Mouse (Mus musculus) midbrain, embryonic 14.5 days (tissue): ENCODE data around the gene Sult6b2. TPM values are rescaled to one million over a fixed set of nuclear protein-coding genes. Genes with fewer than 3 reads are reported as not detected.
A peak's percentile ranks its signal among the peaks of the same experiment; 100 is the strongest.

Experiments
- ATAC-seq: fragments of 200-750 bp; cut with Nextera tagmentation; 2 replicates; pipeline ENCODE4 v1.8.0; 2017; ENCODE audit warnings: moderate number of reproducible peaks, moderate library complexity; ENCODE audit not compliant: low FRiP score, low TSS enrichment
- DNase-seq: peaks from one replicate; pipeline ENCODE4 v3.0.0-alpha.2; 2015
- H3K27ac ChIP-seq: fragments of 300-500 bp; sonication (generic); replicated peaks from 2 replicates; pipeline ENCODE4 v1.5.1; 2014; ENCODE audit warnings: mild to moderate bottlenecking, low read depth, low read length, moderate library complexity
- H3K27me3 ChIP-seq: fragments of 300-500 bp; sonication (generic); 2 replicates; pipeline ENCODE4 v1.6.1; 2014; ENCODE audit warnings: low read length, control low read depth, mixed read lengths; ENCODE audit not compliant: control insufficient read depth, insufficient read depth
- H3K36me3 ChIP-seq: fragments of 300-500 bp; sonication (generic); 2 replicates; pipeline ENCODE4 v1.6.1; 2014; ENCODE audit warnings: low read length, control low read depth; ENCODE audit not compliant: control insufficient read depth, insufficient read depth
- H3K4me1 ChIP-seq: fragments of 300-500 bp; sonication (generic); 2 replicates; pipeline ENCODE4 v1.6.1; 2014; ENCODE audit warnings: mild to moderate bottlenecking, antibody characterized with exemption, low read length, control low read depth; ENCODE audit not compliant: control insufficient read depth, insufficient read depth
- H3K4me2 ChIP-seq: fragments of 300-500 bp; sonication (generic); 2 replicates; pipeline ENCODE4 v1.6.1; 2014; ENCODE audit warnings: mild to moderate bottlenecking, low read length, moderate library complexity
- H3K4me3 ChIP-seq: fragments of 300-500 bp; sonication (generic); replicated peaks from 2 replicates; pipeline ENCODE4 v1.5.1; 2014; ENCODE audit warnings: low read depth, low read length
- H3K9ac ChIP-seq: fragments of 300-500 bp; sonication (generic); replicated peaks from 2 replicates; pipeline ENCODE4 v1.6.1; 2014; ENCODE audit warnings: mild to moderate bottlenecking, low read length, moderate library complexity
- H3K9me3 ChIP-seq: fragments of 300-500 bp; sonication (generic); 2 replicates; pipeline ENCODE4 v1.6.1; 2016; ENCODE audit warnings: low read length, control low read depth, mixed read lengths; ENCODE audit not compliant: control insufficient read depth
- WGBS: fragments of 180-500 bp; shearing (Covaris S2); extraction: QIAGEN DNeasy Blood & Tissue Kit; methylation state at CpG from one replicate; pipeline ENCODE4 v1.1.7; 2014; 5-methylcytosine and 5-hydroxymethylcytosine counted together
- polyA plus RNA-seq: library from polyadenylated mRNA; unstranded; fragments of >200 nt; fragmentation: Nextera tagmentation; extraction: Ambion mirVana; gene quantifications from 2 replicates; pipeline ENCODE4 v1.2.1, GENCODE M21; 2014

Sult6b2 gene
- polyA plus RNA-seq, 1 experiment from 2014 or later = not detected

DNA sequence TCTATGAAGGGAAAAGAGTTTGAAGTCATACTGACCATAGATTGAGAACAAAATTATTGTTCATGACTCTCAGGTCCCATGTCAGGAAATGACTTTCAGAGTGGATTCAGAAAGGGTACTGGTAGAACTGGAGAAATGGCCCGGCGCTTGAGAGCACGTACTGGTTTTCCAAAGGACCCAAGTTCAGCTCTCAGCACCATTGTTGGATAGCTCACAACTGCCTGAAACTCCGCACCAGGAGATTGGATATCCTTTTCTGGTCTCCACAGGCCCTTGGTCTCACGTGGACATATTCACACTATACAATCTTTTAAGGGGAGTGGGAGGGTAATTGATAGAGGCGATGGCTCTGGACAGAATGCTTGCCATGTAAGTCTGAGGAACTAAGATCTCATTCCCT is 46.3 kb downstream of the Sult6b2 start:
- peak overlapping the region; percentile 62 for H3K4me2 ChIP-seq
- no peaks in the 10 kb centered on the region for H3K9me3 ChIP-seq
- peaks cover 12% of the 10 kb centered on the region for H3K36me3 ChIP-seq
- H3K27me3 ChIP-seq = no peaks in the 10 kb centered on the region
- WGBS = 92% methylated on average over 6 of the region's 6 CpGs
- peak overlapping the region; percentile 88; the same call in 1 of the 2 replicates for H3K9ac ChIP-seq
- H3K27ac ChIP-seq = no peak overlapping the region
- peaks cover 11% of the 10 kb centered on the region for H3K4me1 ChIP-seq
- peak overlapping the region; percentile 80 for H3K4me3 ChIP-seq
- no peak for DNase-seq
- no peak for ATAC-seq

DNA sequence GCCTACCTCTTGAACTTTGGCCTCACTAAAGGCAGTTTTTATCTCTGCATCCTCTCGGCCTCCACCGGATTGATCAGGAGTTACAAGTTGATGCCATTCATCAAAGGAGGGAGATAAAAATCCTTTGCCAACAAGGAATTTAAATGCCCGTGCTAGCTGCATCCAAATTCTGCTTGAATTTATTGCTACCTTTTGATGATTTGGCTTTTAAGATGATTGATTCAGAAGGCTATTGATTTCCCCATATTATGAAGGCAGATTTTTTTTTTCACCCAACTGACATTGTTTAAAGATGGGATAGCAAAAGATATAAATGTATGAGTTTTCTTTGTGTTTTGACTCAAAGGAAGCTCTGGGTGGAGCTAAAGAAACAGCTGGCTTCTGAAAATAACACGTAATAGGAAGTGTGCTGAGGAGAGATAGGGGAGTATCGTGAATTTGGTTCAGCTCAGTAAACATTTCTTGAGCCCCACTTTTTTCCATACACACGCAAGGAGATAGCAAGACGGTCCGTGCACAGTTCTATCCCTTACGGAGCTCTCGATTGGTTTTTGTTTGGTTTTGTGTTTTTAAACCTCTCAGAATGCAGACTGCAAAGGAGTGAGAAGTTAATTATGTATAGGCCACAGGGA is 46.9 kb downstream of the Sult6b2 start:
- Histone ChIP-seq H3K4me3 (peak overlapping the region; percentile 80), H3K4me1 (peaks cover 11% of the 10 kb centered on the region), H3K9ac (peak overlapping the region; percentile 88), H3K4me2 (peak overlapping the region; percentile 62), H3K9me3 (no peaks in the 10 kb centered on the region), H3K36me3 (peaks cover 12% of the 10 kb centered on the region), H3K27me3 (no peaks in the 10 kb centered on the region), H3K27ac (peak overlapping the region; percentile 88)
- ATAC-seq (no peak; the same call in 1 of the 2 replicates), DNase-seq (peak; percentile 45)
- WGBS = 43% methylated on average over 10 of the region's 10 CpGs

DNA sequence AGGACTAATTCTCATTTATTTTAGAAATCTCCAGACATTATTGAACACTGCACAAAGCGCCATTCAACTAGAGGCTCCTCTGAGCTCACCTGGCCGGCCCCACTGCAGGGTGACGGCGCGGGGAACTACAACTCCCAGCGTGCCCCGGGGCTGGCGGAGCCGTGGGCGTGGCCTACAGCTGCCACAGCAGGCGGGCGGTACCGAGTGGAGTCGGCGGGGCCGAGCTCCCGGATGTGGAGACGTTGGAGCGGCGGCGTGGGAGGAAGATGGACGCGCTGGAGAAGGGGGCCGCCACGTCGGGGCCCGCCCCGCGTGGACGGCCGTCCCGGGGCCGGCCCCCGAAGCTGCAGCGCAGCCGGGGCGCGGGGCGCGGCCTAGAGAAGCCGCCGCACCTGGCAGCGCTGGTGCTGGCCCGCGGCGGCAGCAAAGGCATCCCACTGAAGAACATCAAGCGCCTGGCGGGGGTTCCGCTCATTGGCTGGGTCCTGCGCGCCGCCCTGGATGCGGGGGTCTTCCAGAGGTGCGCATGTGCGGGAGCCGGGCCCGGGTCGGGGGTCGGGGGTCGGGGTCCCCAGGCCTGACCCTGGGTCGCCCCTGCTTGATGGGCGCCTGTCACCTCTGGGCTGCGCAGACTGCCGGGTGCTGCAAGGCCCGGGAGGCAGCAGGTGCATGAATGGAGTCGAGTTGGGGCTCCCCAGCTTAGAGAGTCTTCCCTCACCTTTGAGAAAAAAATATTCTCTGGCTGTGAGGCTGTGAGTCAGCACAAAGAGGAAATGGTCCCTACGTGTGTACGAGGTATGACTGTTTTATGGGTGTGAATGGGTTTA is 47.6 kb downstream of the Sult6b2 start, which contains the start of gene Cmas:
Gene Cmas (plus strand): TSS at position 180 of the 827 bp plus-strand sequence.
- DNase-seq = peak; percentile 96
- peak within 1 kb of the TSS; percentile 80 for H3K4me3 ChIP-seq
- 1% methylated on average over 68 of the region's 68 CpGs for WGBS
- H3K36me3 ChIP-seq = peaks cover 12% of the 10 kb centered on the region
- peak within 1 kb of the TSS; percentile 62 for H3K4me2 ChIP-seq
- H3K9ac ChIP-seq = peak within 1 kb of the TSS; percentile 88
- no peaks in the 10 kb centered on the region for H3K9me3 ChIP-seq
- peaks cover 11% of the 10 kb centered on the region for H3K4me1 ChIP-seq
- peak; percentile 96 for ATAC-seq
- peak within 1 kb of the TSS; percentile 88 for H3K27ac ChIP-seq
- H3K27me3 ChIP-seq = no peaks in the 10 kb centered on the region

DNA sequence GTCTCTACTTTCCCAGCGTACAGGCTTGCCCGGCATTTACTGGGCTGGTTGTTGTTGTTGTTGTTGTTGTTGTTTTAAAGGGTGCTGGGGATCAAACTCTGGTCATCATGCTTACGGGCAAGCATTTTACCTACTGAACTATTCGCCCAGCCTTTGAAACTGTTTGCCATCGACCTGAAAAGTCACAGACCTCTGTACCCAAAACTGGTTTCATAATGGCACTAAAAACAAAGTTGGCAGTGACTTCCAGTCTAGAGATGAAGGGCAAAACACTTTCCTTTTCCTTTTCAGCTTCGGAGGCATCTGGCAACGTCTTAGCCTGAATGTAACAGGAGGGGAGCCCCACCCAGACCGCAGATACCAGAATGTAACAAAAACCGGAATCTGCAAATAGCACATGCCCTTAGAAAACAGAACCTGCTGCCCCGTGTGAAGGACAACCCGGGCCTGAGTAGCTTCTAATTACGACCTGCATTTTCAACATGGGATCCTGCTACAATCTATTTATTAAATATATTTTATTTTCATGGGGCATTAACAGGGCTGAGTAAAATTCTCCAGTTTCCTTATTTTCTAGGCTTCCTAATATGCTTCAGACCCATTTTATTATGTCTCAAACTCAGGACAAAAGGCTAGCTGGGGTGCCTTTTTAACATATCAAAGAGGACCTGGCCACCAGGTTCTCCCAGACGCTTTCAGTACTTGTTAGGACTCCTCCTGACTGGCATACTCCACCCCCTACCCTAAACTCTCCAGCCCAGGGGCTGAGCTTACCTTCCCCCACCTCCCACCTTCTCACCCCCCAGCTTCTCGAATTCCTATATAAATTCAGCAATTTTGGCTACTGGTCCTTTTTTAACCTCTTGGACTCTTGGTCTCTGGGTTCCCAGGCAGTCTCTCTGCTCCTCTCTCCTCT is 51.7 kb downstream of the Sult6b2 start:
- Histone ChIP-seq H3K4me2 (no peak overlapping the region), H3K27ac (no peak overlapping the region), H3K9me3 (no peaks in the 10 kb centered on the region), H3K9ac (no peak overlapping the region), H3K4me1 (peaks cover 2% of the 10 kb centered on the region), H3K27me3 (no peaks in the 10 kb centered on the region), H3K36me3 (no peaks in the 10 kb centered on the region), H3K4me3 (no peak overlapping the region)
- ATAC-seq (no peak), DNase-seq (no peak)
- 44% methylated on average over 14 of the region's 14 CpGs for WGBS

DNA sequence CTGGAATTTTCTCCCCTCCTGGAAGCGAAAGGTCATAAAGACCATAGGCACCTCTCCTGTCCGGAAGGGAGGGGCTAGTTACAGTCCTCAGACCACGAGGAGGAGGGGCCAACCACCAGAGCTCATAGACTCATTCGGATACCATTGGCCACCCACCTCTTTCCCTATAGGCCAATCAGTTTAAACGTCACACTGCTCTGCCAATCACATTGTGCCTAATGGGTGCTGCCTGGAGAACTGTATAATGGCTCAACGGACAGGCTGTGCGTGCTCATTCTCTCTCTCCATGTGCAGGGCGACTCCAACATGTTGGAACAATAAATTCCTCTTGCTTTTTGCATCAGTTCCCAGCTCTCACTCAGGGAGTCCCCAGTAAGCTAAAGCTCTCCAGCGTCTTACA is 52.9 kb downstream of the Sult6b2 start:
- Histone ChIP-seq H3K4me3 (no peak overlapping the region), H3K4me2 (no peak overlapping the region), H3K27me3 (no peaks in the 10 kb centered on the region), H3K9me3 (no peaks in the 10 kb centered on the region), H3K36me3 (no peaks in the 10 kb centered on the region), H3K9ac (no peak overlapping the region), H3K27ac (no peak overlapping the region), H3K4me1 (no peaks in the 10 kb centered on the region)
- peak; percentile 35 for DNase-seq
- WGBS = 62% methylated on average over 9 of the region's 9 CpGs
- peak; percentile 59; the same call in 1 of the 2 replicates for ATAC-seq

DNA sequence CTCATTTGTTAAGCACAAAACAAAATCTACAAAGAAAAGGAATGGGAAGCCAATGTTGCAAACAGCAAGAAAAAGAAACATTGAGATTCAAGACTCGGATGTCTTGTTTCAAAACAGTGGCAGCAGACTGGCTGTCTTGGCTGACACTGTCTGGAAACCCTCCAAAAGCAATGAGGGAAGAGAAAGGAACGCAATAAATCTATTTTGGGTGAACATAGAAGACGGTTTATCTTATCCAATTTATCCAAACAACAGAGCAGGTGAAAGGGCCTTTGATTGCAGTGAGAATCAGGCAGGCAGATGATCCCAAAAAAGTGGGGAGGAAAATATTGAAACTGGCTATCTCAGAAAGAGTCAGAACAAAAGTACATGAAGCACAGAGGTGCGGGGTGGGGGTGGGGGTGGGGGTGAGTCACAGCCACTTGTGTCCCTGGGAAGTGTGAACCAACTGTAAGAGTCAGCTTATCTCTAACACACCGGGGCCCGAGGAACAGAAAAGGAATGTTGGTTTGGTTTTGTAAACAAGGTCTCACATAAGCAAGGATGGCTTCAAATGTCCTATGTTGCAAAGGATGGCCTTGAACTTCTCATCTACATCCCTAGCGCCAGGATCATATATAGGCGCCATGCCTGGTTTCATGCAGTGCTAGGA is 56.1 kb downstream of the Sult6b2 start:
- Histone ChIP-seq H3K9ac (no peak overlapping the region), H3K4me3 (no peak overlapping the region), H3K4me1 (no peaks in the 10 kb centered on the region), H3K27ac (no peak overlapping the region), H3K27me3 (no peaks in the 10 kb centered on the region), H3K9me3 (no peaks in the 10 kb centered on the region), H3K36me3 (no peaks in the 10 kb centered on the region), H3K4me2 (no peak overlapping the region)
- no peak for DNase-seq
- 84% methylated on average over 8 of the region's 8 CpGs for WGBS
- no peak for ATAC-seq

DNA sequence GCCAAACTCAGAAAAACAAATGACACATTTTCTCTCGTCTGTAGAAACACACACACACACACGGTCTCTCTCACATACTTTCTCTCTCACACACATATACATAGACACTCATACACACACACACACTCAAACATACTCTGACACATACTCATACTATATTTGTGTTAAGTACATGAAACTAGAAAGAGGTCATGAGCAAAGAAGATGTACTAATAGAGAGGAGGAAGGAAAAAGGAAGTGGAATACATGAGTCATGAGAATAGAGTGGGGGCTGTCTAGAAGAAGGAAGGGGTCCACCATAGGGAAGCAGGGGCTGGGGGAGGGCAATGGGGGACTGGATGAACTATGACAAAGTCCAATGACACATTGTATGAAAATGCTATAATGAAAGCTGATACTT is 57.1 kb downstream of the Sult6b2 start:
- DNase-seq = no peak
- Histone ChIP-seq H3K4me1 (no peaks in the 10 kb centered on the region), H3K27me3 (no peaks in the 10 kb centered on the region), H3K9ac (no peak overlapping the region), H3K9me3 (no peaks in the 10 kb centered on the region), H3K36me3 (no peaks in the 10 kb centered on the region), H3K4me2 (no peak overlapping the region), H3K4me3 (no peak overlapping the region), H3K27ac (no peak overlapping the region)
- 85% methylated on average over 2 of the region's 2 CpGs for WGBS
- ATAC-seq = no peak

DNA sequence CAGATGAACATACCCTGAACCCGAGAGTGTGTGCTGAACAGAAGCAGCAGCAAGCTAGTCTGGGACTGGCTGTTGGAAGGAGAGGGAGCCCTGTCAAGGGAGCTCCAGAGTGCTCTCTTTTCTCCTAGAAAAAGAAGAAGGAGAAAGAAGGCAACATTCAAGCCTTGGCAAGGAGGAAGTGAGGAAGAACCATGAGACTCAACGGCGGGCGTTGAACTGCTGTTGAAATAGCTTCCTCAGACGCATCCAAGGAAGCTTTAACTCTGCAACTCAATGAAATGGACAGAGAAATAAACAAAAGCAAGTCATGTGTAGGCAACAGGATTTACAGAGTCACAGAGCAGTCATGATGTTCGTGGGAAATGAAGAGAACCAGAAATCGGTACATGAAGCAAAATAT is 57.5 kb downstream of the Sult6b2 start:
- no peaks in the 10 kb centered on the region for H3K9me3 ChIP-seq
- no peak for DNase-seq
- H3K36me3 ChIP-seq = no peaks in the 10 kb centered on the region
- H3K9ac ChIP-seq = no peak overlapping the region
- H3K27me3 ChIP-seq = no peaks in the 10 kb centered on the region
- no peak overlapping the region for H3K4me2 ChIP-seq
- no peak for ATAC-seq
- H3K4me3 ChIP-seq = no peak overlapping the region
- H3K4me1 ChIP-seq = no peaks in the 10 kb centered on the region
- WGBS = 92% methylated on average over 7 of the region's 7 CpGs
- no peak overlapping the region for H3K27ac ChIP-seq
